Mouse (Mus musculus) lung, adult 2 months (tissue): ENCODE data around the gene Atf6b.

ENCODE experiments used
- CTCF ChIP-seq: fragments of 200-500 bp; IDR thresholded peaks from 2 replicates; pipeline ENCODE4 v1.5.1; 2011; ENCODE audit warnings: mild to moderate bottlenecking, low read length, control low read depth; ENCODE audit not compliant: insufficient read depth
- POLR2A ChIP-seq: fragments of 200-500 bp; IDR thresholded peaks from 2 replicates; pipeline ENCODE4 v1.6.1; 2011; ENCODE audit warnings: low read depth, mild to moderate bottlenecking, control low read depth, low read length, borderline replicate concordance; ENCODE audit errors: extremely low read depth

DNA sequence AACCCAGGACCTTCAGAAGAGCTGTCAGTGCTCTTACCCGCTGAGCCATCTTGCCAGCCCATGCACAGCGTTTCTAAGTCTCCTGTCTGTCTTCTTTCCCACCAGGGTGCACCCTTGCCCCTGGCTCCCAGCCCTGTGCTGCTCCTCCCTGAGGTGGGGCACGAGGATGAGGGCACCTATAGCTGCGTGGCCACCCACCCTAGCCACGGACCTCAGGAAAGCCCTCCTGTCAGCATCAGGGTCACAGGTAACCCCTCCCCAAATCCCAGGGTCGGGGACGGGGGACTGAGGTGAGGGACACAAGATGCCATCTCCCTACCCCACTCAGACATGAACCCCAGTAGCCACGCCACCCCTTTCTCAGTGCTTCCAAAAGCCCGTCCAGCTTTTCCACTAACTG lies 47.1 kb upstream of the Atf6b start:
- TF ChIP-seq POLR2A (no peak), CTCF (no peak)
